Mouse (Mus musculus): ENCODE measurements around the gene Sbk1. TPM values are rescaled to one million over a fixed set of nuclear protein-coding genes. Genes with fewer than 3 reads are reported as not detected.

Sbk1 gene
- polyA plus RNA-seq, 1 experiment from 2014 or later = 29.7 TPM

DNA sequence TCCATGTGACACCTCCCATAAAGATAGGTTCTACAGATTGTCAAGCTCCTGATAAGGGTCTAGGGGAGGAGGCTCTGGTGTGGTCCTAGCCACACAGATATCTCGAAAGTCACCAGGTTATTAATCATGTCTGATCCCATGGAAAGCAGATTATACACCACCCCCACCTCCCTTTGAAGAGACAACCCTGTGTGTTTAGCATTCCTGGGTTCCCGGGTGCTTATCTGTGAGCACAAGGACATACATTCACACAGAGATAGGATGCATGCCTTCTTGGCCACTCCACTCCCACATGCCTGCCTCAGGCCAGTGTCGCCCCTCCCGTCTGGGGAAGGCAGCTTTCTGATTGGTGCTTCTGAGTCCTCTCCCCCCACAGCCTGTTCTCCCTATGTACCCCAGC lies 10.6 kb upstream of the Sbk1 start:
- H3K27ac ChIP-seq (ENCODE audit: low read length) = no peak overlapping the region
- no peaks in the 10 kb centered on the region for H3K9me3 ChIP-seq (ENCODE audit: low read length)
- H3K9ac ChIP-seq (replicated peaks; ENCODE audit: low read length) = no peak overlapping the region
- no peak overlapping the region for H3K4me2 ChIP-seq (replicated peaks; ENCODE audit: low read depth, low read length)
- H3K36me3 ChIP-seq (ENCODE audit: insufficient read depth, low read length) = no peaks in the 10 kb centered on the region
- H3K4me3 ChIP-seq (ENCODE audit: low read length) = no peak overlapping the region
- H3K4me1 ChIP-seq (ENCODE audit: insufficient read depth, low read length) = peaks cover 7% of the 10 kb centered on the region; the same call in 1 of the 2 replicates
- ATAC-seq (ENCODE audit: low FRiP score, low TSS enrichment) = no peak
- WGBS = 69% methylated on average over 4 of the region's 4 CpGs
- H3K27me3 ChIP-seq (ENCODE audit: insufficient read depth, low read length) = no peaks in the 10 kb centered on the region

DNA sequence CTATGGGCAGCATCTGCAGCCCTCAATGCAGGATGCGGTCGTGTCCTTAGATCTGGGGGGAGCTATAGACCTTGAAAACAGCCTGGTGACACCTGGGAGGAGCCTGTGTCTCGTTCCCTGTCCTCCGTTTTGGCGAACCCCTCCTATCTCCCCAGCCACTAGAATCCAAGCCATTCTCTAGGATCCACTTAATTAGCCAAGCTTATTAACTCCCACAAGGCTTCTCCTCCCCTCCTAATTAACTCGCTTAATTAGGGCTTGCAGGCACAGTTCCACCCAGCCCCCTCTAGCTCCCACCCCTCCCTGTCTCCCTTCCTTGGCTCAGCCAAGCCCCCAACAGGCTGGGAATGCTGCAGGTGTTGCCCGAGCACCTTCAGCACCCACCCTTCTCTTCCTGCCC lies 8.5 kb upstream of the Sbk1 start:
- H3K4me3 ChIP-seq (ENCODE audit: low read length) = no peak overlapping the region
- no peak overlapping the region for H3K9ac ChIP-seq (replicated peaks; ENCODE audit: low read length)
- H3K4me1 ChIP-seq (ENCODE audit: insufficient read depth, low read length) = peaks cover 7% of the 10 kb centered on the region; the same call in 1 of the 2 replicates
- 23% methylated on average over 7 of the region's 7 CpGs for WGBS
- H3K27me3 ChIP-seq (ENCODE audit: insufficient read depth, low read length) = no peaks in the 10 kb centered on the region
- no peak for ATAC-seq (ENCODE audit: low FRiP score, low TSS enrichment)
- no peaks in the 10 kb centered on the region for H3K36me3 ChIP-seq (ENCODE audit: insufficient read depth, low read length)
- no peak overlapping the region for H3K27ac ChIP-seq (ENCODE audit: low read length)
- no peak overlapping the region for H3K4me2 ChIP-seq (replicated peaks; ENCODE audit: low read depth, low read length)
- no peaks in the 10 kb centered on the region for H3K9me3 ChIP-seq (ENCODE audit: low read length)

DNA sequence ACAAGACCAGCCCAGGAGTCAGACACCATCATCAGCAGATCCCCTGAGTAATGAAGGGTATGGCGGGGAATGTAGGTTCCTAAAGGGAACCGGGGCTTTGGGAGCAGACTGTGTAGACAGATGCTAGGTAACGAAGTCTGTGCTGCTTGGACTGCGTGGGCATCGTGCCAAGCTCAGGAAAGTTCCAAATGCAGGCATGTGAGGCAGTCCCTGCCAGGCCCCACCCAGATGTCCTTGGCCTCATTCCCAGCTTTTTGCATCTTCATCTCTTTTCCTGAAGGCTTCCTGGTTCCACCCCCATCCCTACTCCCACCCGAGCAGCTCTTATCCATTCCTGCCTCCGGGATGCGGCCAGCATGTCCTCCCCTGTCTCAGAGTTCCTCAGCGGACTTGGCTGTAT lies 6.5 kb upstream of the Sbk1 start:
- 49% methylated on average over 9 of the region's 9 CpGs for WGBS
- no peaks in the 10 kb centered on the region for H3K36me3 ChIP-seq (ENCODE audit: insufficient read depth, low read length)
- no peaks in the 10 kb centered on the region for H3K27me3 ChIP-seq (ENCODE audit: insufficient read depth, low read length)
- H3K9me3 ChIP-seq (ENCODE audit: low read length) = no peaks in the 10 kb centered on the region
- H3K4me1 ChIP-seq (ENCODE audit: insufficient read depth, low read length) = peaks cover 8% of the 10 kb centered on the region; the same call in 1 of the 2 replicates
- 0 out of 2 replicates have a peak, but pooled peaks have one; percentile 46 for ATAC-seq (ENCODE audit: low FRiP score, low TSS enrichment)
- H3K4me3 ChIP-seq (ENCODE audit: low read length) = no peak overlapping the region
- H3K4me2 ChIP-seq (replicated peaks; ENCODE audit: low read depth, low read length) = no peak overlapping the region
- H3K27ac ChIP-seq (ENCODE audit: low read length) = no peak overlapping the region
- H3K9ac ChIP-seq (replicated peaks; ENCODE audit: low read length) = no peak overlapping the region

DNA sequence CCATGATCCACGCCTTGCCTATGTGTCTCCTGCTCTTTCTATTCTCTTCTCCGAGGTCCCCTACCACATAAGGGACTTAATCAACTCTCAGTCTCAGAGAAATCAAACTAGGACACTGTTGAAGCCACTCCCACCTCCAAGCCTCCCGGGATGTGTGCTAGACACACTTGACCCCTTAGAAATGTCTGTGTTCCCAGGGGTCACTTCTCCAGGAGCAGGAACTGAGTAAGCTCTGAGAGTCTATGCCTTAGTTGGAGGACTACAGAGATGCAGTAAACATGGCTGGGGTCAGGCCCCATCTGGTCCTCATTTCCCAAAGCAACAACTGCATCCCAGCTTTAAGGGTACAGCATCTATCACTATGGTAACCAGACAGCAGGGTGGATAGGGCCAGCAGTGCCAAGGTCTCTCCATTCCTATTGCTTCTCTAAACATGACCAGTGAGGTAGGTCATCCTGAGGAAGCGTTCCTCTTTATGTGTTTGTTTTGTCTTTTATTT lies 6.0 kb upstream of the Sbk1 start:
- WGBS = 49% methylated on average over 4 of the region's 4 CpGs
- Histone ChIP-seq H3K4me1 (ENCODE audit: insufficient read depth, low read length) (peaks cover 12% of the 10 kb centered on the region), H3K4me2 (replicated peaks; ENCODE audit: low read depth, low read length) (no peak overlapping the region), H3K36me3 (ENCODE audit: insufficient read depth, low read length) (no peaks in the 10 kb centered on the region), H3K27ac (ENCODE audit: low read length) (no peak overlapping the region), H3K9me3 (ENCODE audit: low read length) (no peaks in the 10 kb centered on the region), H3K27me3 (ENCODE audit: insufficient read depth, low read length) (no peaks in the 10 kb centered on the region), H3K9ac (replicated peaks; ENCODE audit: low read length) (no peak overlapping the region), H3K4me3 (ENCODE audit: low read length) (no peak overlapping the region)
- 0 out of 2 replicates have a peak, but pooled peaks have one; percentile 16 for ATAC-seq (ENCODE audit: low FRiP score, low TSS enrichment)

DNA sequence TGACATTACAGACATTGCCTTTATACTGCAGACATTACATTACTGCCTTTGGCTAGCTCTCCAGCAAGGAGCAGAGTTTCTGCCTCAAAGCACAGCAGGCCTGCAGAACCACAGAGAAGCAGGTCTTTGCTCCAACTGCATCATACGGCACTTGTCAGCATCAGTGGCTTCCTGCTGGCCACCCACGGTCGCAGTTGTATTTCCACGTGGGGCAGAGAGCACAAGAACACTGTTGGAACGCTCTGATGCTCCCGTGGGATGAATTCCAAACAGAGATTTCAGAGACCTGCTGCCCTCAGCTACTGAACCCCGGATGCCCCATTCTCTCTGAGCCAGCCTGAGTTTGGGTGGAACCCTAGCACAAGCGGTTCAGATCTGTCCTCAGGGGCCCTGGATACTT lies 4.8 kb upstream of the Sbk1 start:
- Histone ChIP-seq H3K36me3 (ENCODE audit: insufficient read depth, low read length) (no peaks in the 10 kb centered on the region), H3K27me3 (ENCODE audit: insufficient read depth, low read length) (no peaks in the 10 kb centered on the region), H3K27ac (ENCODE audit: low read length) (no peak overlapping the region), H3K4me2 (replicated peaks; ENCODE audit: low read depth, low read length) (no peak overlapping the region), H3K9ac (replicated peaks; ENCODE audit: low read length) (no peak overlapping the region), H3K4me1 (ENCODE audit: insufficient read depth, low read length) (peaks cover 16% of the 10 kb centered on the region), H3K4me3 (ENCODE audit: low read length) (no peak overlapping the region), H3K9me3 (ENCODE audit: low read length) (no peaks in the 10 kb centered on the region)
- no peak for ATAC-seq (ENCODE audit: low FRiP score, low TSS enrichment)
- 45% methylated on average over 8 of the region's 8 CpGs for WGBS

DNA sequence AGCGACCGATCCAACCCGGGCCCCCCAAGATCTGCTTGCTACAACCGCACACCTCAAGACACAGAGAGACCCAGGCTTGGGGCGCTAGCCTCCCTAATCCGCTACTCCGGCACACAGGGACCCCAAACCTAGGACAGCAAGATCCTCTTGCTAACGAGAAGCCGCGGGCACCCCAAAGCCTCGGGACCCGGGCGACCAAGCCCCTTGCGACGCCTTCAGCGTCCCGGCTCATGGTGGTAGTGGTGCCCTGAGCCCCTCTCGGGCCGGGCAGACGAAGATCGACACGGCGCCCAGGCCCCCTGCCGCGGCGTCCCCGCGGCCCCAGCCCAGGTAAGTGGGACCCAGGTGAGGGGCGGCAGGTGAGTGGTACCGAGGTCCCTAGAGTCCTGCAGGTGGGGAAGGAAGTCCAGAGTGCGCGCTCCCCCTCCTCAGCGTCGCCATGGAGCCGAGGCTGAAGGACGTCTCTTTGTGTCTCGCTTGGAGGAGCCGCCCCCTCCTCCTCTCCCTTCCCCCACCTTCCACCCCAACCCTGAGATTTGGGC lies 422 bp downstream of the Sbk1 start:
- H3K9me3 ChIP-seq (ENCODE audit: low read length) = no peaks in the 10 kb centered on the region
- no peaks in the 10 kb centered on the region for H3K36me3 ChIP-seq (ENCODE audit: insufficient read depth, low read length)
- peak overlapping the region; percentile 82 for H3K27ac ChIP-seq (ENCODE audit: low read length)
- H3K4me2 ChIP-seq (replicated peaks; ENCODE audit: low read depth, low read length) = peak overlapping the region; percentile 87
- H3K9ac ChIP-seq (replicated peaks; ENCODE audit: low read length) = peak overlapping the region; percentile 94
- WGBS = 1% methylated on average over 34 of the region's 38 CpGs
- peak; percentile 13 for ATAC-seq (ENCODE audit: low FRiP score, low TSS enrichment)
- peaks cover 49% of the 10 kb centered on the region for H3K4me1 ChIP-seq (ENCODE audit: insufficient read depth, low read length)
- H3K27me3 ChIP-seq (ENCODE audit: insufficient read depth, low read length) = no peaks in the 10 kb centered on the region
- H3K4me3 ChIP-seq (ENCODE audit: low read length) = peak overlapping the region; percentile 88

DNA sequence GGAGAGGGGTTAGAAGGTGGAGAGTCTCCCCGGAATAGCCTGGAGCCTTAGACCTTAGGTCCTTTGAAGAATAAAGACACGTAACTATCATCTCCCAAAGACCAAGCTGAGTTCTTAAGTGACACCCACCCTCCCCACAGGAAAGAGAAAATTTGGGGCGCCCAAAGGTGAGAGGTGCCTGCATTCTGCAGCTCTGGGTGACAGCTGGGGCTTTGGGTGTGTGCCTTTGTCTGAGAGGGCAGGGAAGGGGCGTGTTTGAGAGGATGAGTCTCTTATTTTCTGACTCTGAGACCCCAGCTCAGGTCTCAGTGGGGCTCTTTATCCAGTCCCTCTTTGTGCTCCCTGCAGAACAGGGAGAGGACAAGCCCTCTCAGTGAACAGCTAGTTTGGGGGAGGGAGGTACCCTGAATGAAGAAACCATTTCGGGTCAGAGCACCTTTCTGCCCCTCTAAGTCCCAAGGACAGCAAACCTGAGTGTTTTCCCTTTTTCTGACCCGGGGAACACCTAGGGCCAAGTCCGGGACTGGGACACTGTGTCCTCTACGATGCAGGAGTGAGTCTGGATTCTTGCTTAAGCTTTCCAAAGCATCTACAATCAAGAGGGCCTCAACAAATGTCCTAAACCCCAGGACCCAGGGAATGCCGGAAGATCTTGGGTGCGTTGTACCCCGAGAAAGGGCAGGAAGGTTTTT lies 1.1 kb downstream of the Sbk1 start:
- H3K27ac ChIP-seq (ENCODE audit: low read length) = no peak overlapping the region
- H3K36me3 ChIP-seq (ENCODE audit: insufficient read depth, low read length) = no peaks in the 10 kb centered on the region
- ATAC-seq (ENCODE audit: low FRiP score, low TSS enrichment) = no peak
- WGBS = 8% methylated on average over 11 of the region's 11 CpGs
- H3K4me1 ChIP-seq (ENCODE audit: insufficient read depth, low read length) = peaks cover 53% of the 10 kb centered on the region
- peak overlapping the region; percentile 87 for H3K4me2 ChIP-seq (replicated peaks; ENCODE audit: low read depth, low read length)
- no peaks in the 10 kb centered on the region for H3K9me3 ChIP-seq (ENCODE audit: low read length)
- H3K9ac ChIP-seq (replicated peaks; ENCODE audit: low read length) = peak overlapping the region; percentile 94
- H3K4me3 ChIP-seq (ENCODE audit: low read length) = peak overlapping the region; percentile 88
- no peaks in the 10 kb centered on the region for H3K27me3 ChIP-seq (ENCODE audit: insufficient read depth, low read length)

DNA sequence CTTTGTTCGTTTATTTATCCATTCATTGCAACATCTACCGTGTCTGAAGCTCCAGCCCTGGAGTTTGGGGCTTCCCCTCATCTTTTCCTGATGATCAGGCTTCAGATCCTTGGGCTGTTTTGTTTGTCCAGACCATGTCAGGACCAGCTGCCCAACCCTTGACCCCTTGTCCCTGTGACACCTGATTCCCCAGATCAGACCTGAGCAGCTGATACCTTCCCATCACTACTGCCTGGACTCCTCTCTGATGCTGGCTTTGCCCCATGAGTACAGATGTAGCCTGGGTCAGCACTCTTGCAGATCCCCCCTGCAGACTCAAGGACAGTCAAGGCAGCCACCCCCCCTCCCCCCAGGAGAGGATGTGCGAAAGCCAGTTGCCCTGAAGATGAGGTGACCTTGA lies 1.7 kb downstream of the Sbk1 start:
- no peak for ATAC-seq (ENCODE audit: low FRiP score, low TSS enrichment)
- WGBS = 12% methylated on average over 3 of the region's 3 CpGs
- no peaks in the 10 kb centered on the region for H3K9me3 ChIP-seq (ENCODE audit: low read length)
- no peaks in the 10 kb centered on the region for H3K36me3 ChIP-seq (ENCODE audit: insufficient read depth, low read length)
- peak overlapping the region; percentile 88 for H3K4me3 ChIP-seq (ENCODE audit: low read length)
- H3K9ac ChIP-seq (replicated peaks; ENCODE audit: low read length) = peak overlapping the region; percentile 94
- no peak overlapping the region for H3K27ac ChIP-seq (ENCODE audit: low read length)
- H3K27me3 ChIP-seq (ENCODE audit: insufficient read depth, low read length) = no peaks in the 10 kb centered on the region
- peaks cover 53% of the 10 kb centered on the region for H3K4me1 ChIP-seq (ENCODE audit: insufficient read depth, low read length)
- H3K4me2 ChIP-seq (replicated peaks; ENCODE audit: low read depth, low read length) = peak overlapping the region; percentile 87

DNA sequence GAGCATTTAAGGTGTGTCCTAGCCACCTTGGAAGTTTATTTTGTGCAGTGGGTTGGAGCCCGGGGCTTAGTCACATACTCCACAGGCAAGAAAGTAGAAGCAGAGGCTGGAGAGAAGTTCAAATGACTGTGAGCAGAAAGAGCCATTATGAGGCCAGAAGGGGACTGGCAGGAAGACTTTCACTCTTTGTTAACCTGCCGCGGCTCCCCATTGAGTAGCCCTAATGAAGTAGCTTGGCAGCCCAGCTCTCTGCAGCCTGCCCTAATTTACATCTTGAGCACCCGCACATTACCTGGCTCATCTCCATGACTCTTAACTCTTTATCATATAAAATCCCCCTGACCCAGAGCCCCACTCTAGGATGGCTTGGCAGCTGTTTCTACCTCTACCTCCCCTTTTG lies 2.2 kb downstream of the Sbk1 start:
- peak overlapping the region; percentile 87 for H3K4me2 ChIP-seq (replicated peaks; ENCODE audit: low read depth, low read length)
- WGBS = 20% methylated on average over 4 of the region's 4 CpGs
- no peak overlapping the region for H3K27ac ChIP-seq (ENCODE audit: low read length)
- H3K4me1 ChIP-seq (ENCODE audit: insufficient read depth, low read length) = peaks cover 54% of the 10 kb centered on the region
- no peaks in the 10 kb centered on the region for H3K27me3 ChIP-seq (ENCODE audit: insufficient read depth, low read length)
- H3K9me3 ChIP-seq (ENCODE audit: low read length) = no peaks in the 10 kb centered on the region
- no peaks in the 10 kb centered on the region for H3K36me3 ChIP-seq (ENCODE audit: insufficient read depth, low read length)
- peak overlapping the region; percentile 94 for H3K9ac ChIP-seq (replicated peaks; ENCODE audit: low read length)
- no peak for ATAC-seq (ENCODE audit: low FRiP score, low TSS enrichment)
- H3K4me3 ChIP-seq (ENCODE audit: low read length) = peak overlapping the region; percentile 88

DNA sequence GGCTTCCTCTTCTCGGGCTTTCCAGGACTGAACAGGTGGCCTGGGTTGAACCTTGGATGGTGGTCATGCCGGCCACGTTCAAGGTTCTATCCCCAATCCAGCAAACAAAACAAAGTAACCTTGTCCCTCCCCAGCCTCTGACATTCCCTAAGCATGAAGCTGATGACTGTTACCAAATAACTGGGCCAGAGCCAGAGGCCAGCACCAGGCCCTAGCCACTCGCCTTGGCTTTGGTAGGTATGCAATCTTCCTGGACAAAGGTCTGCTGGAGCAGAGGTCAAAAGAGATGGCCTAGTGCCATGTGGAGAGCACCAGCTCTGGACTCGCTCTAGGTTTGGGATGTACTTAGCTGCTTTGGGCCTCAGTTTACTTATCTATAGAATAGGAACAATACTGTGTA lies 3.3 kb downstream of the Sbk1 start:
- peaks cover 56% of the 10 kb centered on the region for H3K4me1 ChIP-seq (ENCODE audit: insufficient read depth, low read length)
- H3K27ac ChIP-seq (ENCODE audit: low read length) = no peak overlapping the region
- 71% methylated on average over 5 of the region's 5 CpGs for WGBS
- H3K9me3 ChIP-seq (ENCODE audit: low read length) = no peaks in the 10 kb centered on the region
- H3K9ac ChIP-seq (replicated peaks; ENCODE audit: low read length) = no peak overlapping the region
- ATAC-seq (ENCODE audit: low FRiP score, low TSS enrichment) = no peak
- no peak overlapping the region for H3K4me2 ChIP-seq (replicated peaks; ENCODE audit: low read depth, low read length)
- no peaks in the 10 kb centered on the region for H3K36me3 ChIP-seq (ENCODE audit: insufficient read depth, low read length)
- no peaks in the 10 kb centered on the region for H3K27me3 ChIP-seq (ENCODE audit: insufficient read depth, low read length)
- H3K4me3 ChIP-seq (ENCODE audit: low read length) = no peak overlapping the region
